ENCODE assay signal across 15 mouse cellular contexts in the genomic region with DNA sequence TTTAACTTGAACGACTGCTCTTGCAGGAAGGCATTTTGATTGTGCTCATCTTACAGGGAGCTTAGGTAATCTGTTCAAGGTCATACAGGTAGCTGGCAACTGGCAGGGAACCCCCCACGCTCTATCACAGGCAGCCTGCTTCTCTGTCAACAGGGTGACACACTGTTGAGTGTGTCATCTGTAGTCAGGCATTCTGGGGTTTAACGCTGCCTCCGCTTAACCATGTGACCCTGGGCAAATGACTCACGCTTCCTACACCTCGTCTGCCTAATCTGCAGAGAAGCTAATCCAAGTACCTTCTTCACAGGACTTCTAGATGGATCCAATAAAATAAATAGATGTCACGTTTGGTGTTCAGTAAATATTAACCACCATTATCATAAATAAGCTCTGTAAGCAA. TPM values are rescaled to one million over a fixed set of nuclear protein-coding genes. Genes with fewer than 3 reads are reported as not detected.
DNase-seq lines count a peak whose midpoint lies in the region; ATAC-seq and TF ChIP-seq lines count a peak whose summit lies in the region.
"Had no signal": no experiment of that assay in that cellular context is flagged by ENCODE, and none has a peak within 500 bp of the region (broad histone marks: within the 10 kb centered on the region; RNA-seq: fewer than 3 reads in every experiment).

No protein-coding gene starts in this region.

- H3K9ac ChIP-seq in forebrain, embryonic 16.5 days (replicated peaks; ENCODE audit: low read depth, low read length), result no peak overlapping the region
- H3K9ac ChIP-seq in lung, postnatal 0 days (replicated peaks; ENCODE audit: low read depth), result no peak overlapping the region
- H3K9ac ChIP-seq: heart, embryonic 13.5 days; liver, embryonic 13.5 days; midbrain, embryonic 15.5 days had no signal

- H3K36me3 ChIP-seq in forebrain, embryonic 16.5 days (ENCODE audit: control insufficient read depth, insufficient read depth), result no peaks in the 10 kb centered on the region
- no peaks in the 10 kb centered on the region for H3K36me3 ChIP-seq in lung, postnatal 0 days (ENCODE audit: insufficient read depth, low read length)
- H3K36me3 ChIP-seq: heart, embryonic 13.5 days; liver, embryonic 13.5 days; midbrain, embryonic 15.5 days had no signal

- no peaks in the 10 kb centered on the region for H3K4me1 ChIP-seq in forebrain, embryonic 16.5 days (replicated peaks; ENCODE audit: control insufficient read depth, insufficient read depth, low read length)
- no peaks in the 10 kb centered on the region for H3K4me1 ChIP-seq in lung, postnatal 0 days (ENCODE audit: insufficient read depth, low read depth, low read length)
- H3K4me1 ChIP-seq: liver, embryonic 13.5 days; midbrain, embryonic 15.5 days had no signal

- peak overlapping the region; percentile 12 for H3K27ac ChIP-seq in layer of hippocampus, adult 2 months
- H3K27ac ChIP-seq in forebrain, embryonic 16.5 days (ENCODE audit: low read length), result no peak overlapping the region
- H3K27ac ChIP-seq in lung, postnatal 0 days (ENCODE audit: low read length), result no peak overlapping the region
- H3K27ac ChIP-seq: heart, embryonic 13.5 days; liver, embryonic 13.5 days; midbrain, embryonic 15.5 days had no signal

- peak; percentile 42 to 60 for DNase-seq in layer of hippocampus, adult 2 months (ENCODE audit: low spot score in 2 of 2)
- DNase-seq in layer of hippocampus, postnatal 10 days (ENCODE audit: low spot score in 2 of 2), result no peak
- peak; percentile 67 for DNase-seq in 416B (ENCODE audit: low read depth)
- peak; percentile 6 for DNase-seq in adrenal gland, postnatal 25 days
- peak; percentile 50 to 55 for DNase-seq in left cerebral cortex, adult 9 months (ENCODE audit: low spot score in 2 of 2)
- no peak for DNase-seq in lung, postnatal 0 days (ENCODE audit: low spot score)
- DNase-seq: cerebellum, adult 9-10 months; gastrocnemius, postnatal 10 days; kidney, adult 18-20 months; liver, embryonic 13.5 days; lung, postnatal 36 days had no signal

- WGBS in forebrain, embryonic 16.5 days, result 80% methylated on average over 7 of the region's 7 CpGs
- 55% methylated on average over 7 of the region's 7 CpGs for WGBS in lung, postnatal 0 days

- H3K27me3 ChIP-seq in forebrain, embryonic 16.5 days (replicated peaks; ENCODE audit: control insufficient read depth, insufficient read depth, low read length), result no peaks in the 10 kb centered on the region
- no peaks in the 10 kb centered on the region for H3K27me3 ChIP-seq in lung, postnatal 0 days (replicated peaks; ENCODE audit: insufficient read depth, low read length)
- H3K27me3 ChIP-seq: heart, embryonic 13.5 days; liver, embryonic 13.5 days; midbrain, embryonic 15.5 days had no signal

- no peak overlapping the region for H3K4me3 ChIP-seq in layer of hippocampus, adult 2 months
- H3K4me3 ChIP-seq in forebrain, embryonic 16.5 days (replicated peaks; ENCODE audit: low read length), result no peak overlapping the region
- H3K4me3 ChIP-seq in lung, postnatal 0 days (ENCODE audit: low read depth, low read length), result no peak overlapping the region
- H3K4me3 ChIP-seq: heart, embryonic 13.5 days; liver, embryonic 13.5 days; midbrain, embryonic 15.5 days had no signal

- no peak for ATAC-seq in forebrain, embryonic 16.5 days
- no peak for ATAC-seq in megakaryocyte, adult 5-6 weeks (ENCODE audit: poor library complexity, severe bottlenecking)
- no peak for ATAC-seq in lung, postnatal 0 days
- ATAC-seq: midbrain, embryonic 15.5 days had no signal

- no peaks in the 10 kb centered on the region for H3K9me3 ChIP-seq in forebrain, embryonic 16.5 days (ENCODE audit: control insufficient read depth, low read length)
- H3K9me3 ChIP-seq in lung, postnatal 0 days (ENCODE audit: low read length), result no peaks in the 10 kb centered on the region
- H3K9me3 ChIP-seq: heart, embryonic 13.5 days; liver, embryonic 13.5 days; midbrain, embryonic 15.5 days had no signal

- no peak for TF ChIP-seq EP300 in lung, postnatal 0 days (IDR thresholded peaks at IDR 0.05)

- no peak overlapping the region for H3K4me2 ChIP-seq in forebrain, embryonic 16.5 days (ENCODE audit: low read length)
- H3K4me2 ChIP-seq in lung, postnatal 0 days (replicated peaks; ENCODE audit: low read depth, low read length), result no peak overlapping the region
- H3K4me2 ChIP-seq: heart, embryonic 13.5 days; liver, embryonic 13.5 days; midbrain, embryonic 15.5 days had no signal

- TF ChIP-seq CTCF in layer of hippocampus, adult 2 months (conservative IDR thresholded peaks at IDR 0.05), result no peak
- TF ChIP-seq CTCF in lung, postnatal 0 days (IDR thresholded peaks at IDR 0.05), result no peak

RNA-seq across cellular contexts. Expression of a gene that starts 26.6 kb away (rescaled TPM):
- 10 to 100 TPM; 68.1 to 68.6 TPM for total RNA-seq in layer of hippocampus, adult 2 months (2021)
- 10 to 100 TPM; 59.1 to 64.4 TPM for total RNA-seq in layer of hippocampus, postnatal 10 days (2021)
- total RNA-seq in adrenal gland, postnatal 25 days (2021), result 7.9 and 8.9 TPM in 2 replicates
- polyA plus RNA-seq in forebrain, embryonic 16.5 days (2015; fragmentation: Nextera tagmentation; extraction: Ambion mirVana), result 13.6 and 19.3 TPM in 2 replicates
- 0.13 TPM in 1 of 2 replicates, not detected in the other for total RNA-seq in megakaryocyte, adult 5-6 weeks (2015)
- 0.04 and 0.22 TPM in 2 replicates for total RNA-seq in megakaryocyte, adult 5-6 weeks (2017)
- polyA plus RNA-seq in lung, postnatal 0 days (2015; fragmentation: Nextera tagmentation; extraction: Ambion mirVana), result 35.1 and 35.9 TPM in 2 replicates

Comparison
In these comparisons a context has a peak if more than half of its experiments do, and no peak if none do; other contexts are left out.
1. DNase-seq: peak in layer of hippocampus, adult 2 months (2 of 2), 416B (single experiment), adrenal gland, postnatal 25 days (single experiment) and left cerebral cortex, adult 9 months (2 of 2); none in layer of hippocampus, postnatal 10 days (0 of 2) and lung, postnatal 0 days (single experiment).